Mouse (Mus musculus): Measurements from ENCODE around the gene Haus3.

Gene Haus3

DNA sequence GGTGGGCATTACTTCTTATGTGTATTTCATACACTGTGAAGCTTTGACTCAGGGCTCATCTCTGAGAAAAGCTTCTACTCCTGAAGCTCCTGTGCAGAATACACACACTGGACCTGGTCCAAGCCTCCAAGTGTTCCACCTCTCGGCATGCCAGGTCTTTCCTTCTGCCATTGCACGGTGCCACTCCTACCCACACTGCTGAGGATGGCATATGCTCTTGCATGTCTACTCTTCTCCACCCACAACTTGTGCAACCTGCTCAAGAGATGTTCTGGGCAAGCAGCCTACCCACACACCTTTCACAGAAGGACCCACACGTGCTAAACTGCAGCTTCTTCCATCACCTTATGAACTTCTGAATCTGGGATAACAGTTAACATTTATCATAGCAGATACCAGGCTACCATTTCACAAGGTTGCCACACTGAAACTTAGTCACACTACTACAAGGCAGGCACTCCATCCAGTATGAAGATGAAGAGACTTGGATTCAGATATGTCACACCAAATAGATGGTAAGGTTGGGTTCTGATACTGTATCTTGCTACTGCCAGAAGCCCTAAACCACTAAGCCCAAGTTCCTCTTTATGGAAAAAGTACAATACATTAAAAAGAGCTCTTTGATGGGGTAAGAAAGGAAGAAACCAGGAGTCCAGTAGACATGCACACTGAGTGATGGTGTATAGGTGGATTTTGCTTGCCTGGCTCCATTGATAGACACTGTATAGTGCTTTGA, 50.0 kb downstream of the Haus3 start:
- no peak for DNase-seq (ENCODE audit: low read depth in 2 of 2, low spot score in 2 of 2)

DNA sequence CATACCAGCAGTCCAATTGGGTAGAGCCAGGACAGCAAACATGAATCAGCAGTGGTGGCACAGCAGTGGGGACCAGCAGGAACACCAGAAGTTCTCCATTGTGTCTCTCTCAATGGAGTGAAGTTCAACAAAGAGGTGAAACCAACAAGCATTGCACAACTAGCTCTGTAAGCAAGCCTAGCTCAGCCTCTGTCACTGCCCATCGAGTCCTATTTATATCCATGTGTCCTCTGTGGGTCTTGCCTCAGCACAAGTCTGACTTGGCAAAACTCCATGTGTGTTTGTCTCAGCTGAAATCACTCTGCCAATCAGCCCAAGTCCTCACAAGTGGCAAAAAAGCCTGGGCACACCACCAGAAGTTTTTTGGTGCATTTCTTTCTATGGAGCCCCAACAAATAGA, 63.6 kb downstream of the Haus3 start:
- DNase-seq (ENCODE audit: low read depth in 2 of 2, low spot score in 2 of 2), result no peak
